Comparison of ENCODE assay signal across 16 mouse cellular contexts in the genomic region with DNA sequence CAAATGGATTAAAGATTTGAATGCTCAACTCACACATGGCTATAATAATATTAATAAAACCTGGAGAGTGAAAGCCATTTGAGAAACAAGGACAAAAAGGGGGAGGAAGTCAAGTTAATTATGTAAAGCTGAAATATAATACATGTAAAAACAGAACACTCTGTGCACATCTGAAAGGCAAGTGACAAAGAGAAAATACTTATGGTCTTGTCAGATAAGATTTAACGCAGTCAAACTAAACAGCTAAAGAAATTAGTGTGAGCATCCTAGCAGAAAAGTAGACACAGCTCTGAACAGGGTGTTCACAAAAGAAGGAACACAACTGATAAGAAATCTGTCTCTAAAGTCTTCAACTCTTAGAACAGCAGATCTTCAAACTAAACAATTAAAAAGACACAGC.
"Had no signal": no experiment of that assay in that cellular context is flagged by ENCODE, and none has a peak within 500 bp of the region (broad histone marks: within the 10 kb centered on the region; RNA-seq: fewer than 3 reads in every experiment).

No protein-coding gene starts in this region.

- H3K27me3 ChIP-seq: neural tube, embryonic 13.5 days; neural tube, embryonic 15.5 days; stomach, embryonic 15.5 days had no signal

- H3K9me3 ChIP-seq: neural tube, embryonic 13.5 days; neural tube, embryonic 15.5 days; stomach, embryonic 15.5 days had no signal

- H3K9ac ChIP-seq: neural tube, embryonic 13.5 days; neural tube, embryonic 15.5 days; stomach, embryonic 15.5 days had no signal

- H3K4me2 ChIP-seq: neural tube, embryonic 13.5 days; neural tube, embryonic 15.5 days; stomach, embryonic 15.5 days had no signal

- H3K4me1 ChIP-seq: neural tube, embryonic 13.5 days; stomach, embryonic 15.5 days had no signal

- DNase-seq: retina, postnatal 1 day; right cerebral cortex, adult 18-20 months; right cerebral cortex, postnatal 14 days; right cerebral cortex, postnatal 25 days; right cerebral cortex, postnatal 4 days; spleen, adult 18-20 months; thymus, adult 18-20 months; thymus, adult 2 months; thymus, postnatal 14 days; thymus, postnatal 25 days; thymus, postnatal 36 days; thymus, postnatal 4 days had no signal

- H3K27ac ChIP-seq: neural tube, embryonic 13.5 days; neural tube, embryonic 15.5 days; stomach, embryonic 15.5 days; stomach, postnatal 0 days had no signal

- H3K4me3 ChIP-seq: neural tube, embryonic 13.5 days; neural tube, embryonic 15.5 days; stomach, embryonic 15.5 days had no signal

- H3K36me3 ChIP-seq: neural tube, embryonic 15.5 days; stomach, embryonic 15.5 days had no signal
